Mouse (Mus musculus) activated CD4-positive, CD25-positive, alpha-beta regulatory T cell, adult 4 months (primary cell): ENCODE data around the gene Hist3h2ba. TPM values are rescaled to one million over a fixed set of nuclear protein-coding genes. Genes with fewer than 3 reads are reported as not detected.
A peak's percentile ranks its signal among the peaks of the same experiment; 100 is the strongest.

Experiments
- ATAC-seq: one replicate; pipeline ENCODE4 v1.8.0; 2017
- polyA plus RNA-seq, 2 experiments: library from polyadenylated mRNA; unstranded; fragments of 100-300 nt; shearing (Covaris generic); gene quantifications; one replicate each; pipeline ENCODE4 v1.2.1; 2017

Gene Hist3h2ba
- 1 to 10 TPM; 1.8 to 4.2 TPM for polyA plus RNA-seq

DNA sequence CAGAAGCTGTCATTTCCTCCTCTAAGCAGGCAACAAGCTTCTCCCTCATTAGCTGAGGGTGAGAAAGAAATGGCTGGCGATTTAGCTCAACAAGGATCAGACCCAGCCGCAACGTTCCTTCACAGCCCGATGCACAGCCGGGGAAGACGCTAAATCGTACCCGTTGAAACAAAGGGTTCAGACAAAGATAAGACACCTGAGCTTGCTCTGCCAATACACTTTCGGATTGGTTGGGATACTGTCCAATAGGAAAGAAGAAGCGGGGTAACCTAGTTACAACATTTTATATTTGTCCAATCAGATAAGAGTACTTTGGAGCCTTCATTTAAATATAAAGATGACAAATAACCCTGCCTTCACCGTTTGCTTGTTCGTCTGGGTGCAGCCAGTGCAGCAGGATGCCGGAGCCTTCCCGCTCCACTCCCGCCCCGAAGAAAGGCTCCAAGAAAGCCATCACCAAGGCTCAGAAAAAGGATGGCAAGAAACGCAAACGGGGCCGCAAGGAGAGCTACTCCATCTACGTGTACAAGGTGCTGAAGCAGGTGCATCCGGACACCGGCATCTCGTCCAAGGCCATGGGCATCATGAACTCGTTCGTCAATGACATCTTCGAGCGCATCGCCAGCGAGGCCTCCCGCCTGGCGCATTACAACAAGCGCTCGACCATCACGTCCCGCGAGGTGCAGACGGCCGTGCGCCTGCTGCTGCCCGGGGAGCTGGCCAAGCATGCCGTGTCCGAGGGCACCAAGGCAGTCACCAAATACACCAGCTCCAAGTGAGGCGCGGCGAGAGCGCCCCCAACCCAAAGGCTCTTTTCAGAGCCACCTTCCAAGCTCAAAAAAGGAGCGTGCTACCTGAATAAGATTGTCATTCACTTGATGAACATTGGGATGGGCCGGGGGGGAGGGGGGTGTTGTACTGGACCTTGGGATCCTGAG, at the start of gene Hist3h2ba:
Hist3h2ba (plus strand) TSS at position 379 of the 938 bp plus-strand sequence.
- peak; percentile 93 for ATAC-seq

DNA sequence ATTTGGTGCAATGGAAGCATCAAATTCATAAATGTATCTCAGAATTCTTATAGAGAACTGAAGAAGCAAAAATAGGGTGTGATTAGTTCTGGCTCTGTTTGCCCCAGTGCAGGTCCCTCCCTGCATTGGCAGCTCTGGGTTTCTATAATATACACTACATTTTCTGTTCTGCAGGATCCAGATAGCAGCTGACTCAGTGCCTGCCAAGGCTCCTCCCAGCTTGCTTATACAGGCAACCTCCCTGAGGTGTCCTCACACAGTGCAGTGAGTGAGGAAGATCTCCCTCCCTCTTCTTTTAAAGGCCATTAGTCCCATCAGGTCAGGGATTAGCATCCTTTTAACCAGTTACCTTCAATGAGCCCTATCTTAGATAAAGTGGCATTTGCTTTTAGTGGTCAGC, 47.6 kb upstream of the Hist3h2ba start:
- ATAC-seq: no peak

DNA sequence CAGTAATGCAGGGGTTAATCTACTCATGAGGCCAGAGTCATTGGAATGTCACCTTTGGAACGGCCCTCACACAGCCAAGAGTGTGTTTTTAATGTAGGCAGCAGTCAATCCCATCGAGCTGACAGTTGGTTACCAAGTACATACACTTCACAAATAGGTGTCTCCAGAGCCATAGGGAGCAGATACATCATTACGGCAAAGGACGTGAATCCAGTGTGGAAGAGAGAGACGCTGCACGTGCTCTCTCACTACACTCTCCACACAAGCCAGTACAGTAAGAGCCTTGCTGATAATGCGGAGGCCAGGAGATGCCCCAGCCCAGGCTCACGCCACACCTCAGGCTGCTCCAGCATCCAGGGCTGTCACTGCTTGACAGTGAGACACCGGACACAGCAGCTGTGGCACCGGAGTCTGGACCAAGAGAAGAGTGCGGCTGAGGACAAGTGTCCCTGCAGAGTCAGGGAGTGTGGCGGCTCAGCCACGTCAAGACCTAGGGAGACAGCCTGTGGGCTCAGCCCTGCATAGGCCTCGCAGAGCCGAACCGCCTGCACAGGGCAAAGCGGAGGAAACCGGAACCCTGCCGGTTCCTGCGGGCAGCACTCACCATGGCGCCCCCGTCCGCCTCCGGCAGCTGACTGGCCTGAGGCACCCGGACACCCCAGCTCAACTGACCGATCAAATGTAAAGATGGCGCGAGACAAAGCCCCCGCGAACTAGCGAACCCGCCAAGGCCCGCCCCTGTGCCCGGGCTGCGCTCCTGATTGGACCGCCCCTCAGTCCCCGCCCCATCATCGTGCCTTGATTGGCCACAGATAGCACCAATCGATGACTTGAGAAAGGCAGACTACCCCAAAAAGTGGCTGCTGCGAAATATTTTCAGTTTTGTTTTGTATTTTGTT, 45.0 kb upstream of the Hist3h2ba start, which contains the start of gene Zfp39:
Zfp39 (minus strand) TSS at position 715 of the 899 bp plus-strand sequence.
- peak; percentile 98 for ATAC-seq

DNA sequence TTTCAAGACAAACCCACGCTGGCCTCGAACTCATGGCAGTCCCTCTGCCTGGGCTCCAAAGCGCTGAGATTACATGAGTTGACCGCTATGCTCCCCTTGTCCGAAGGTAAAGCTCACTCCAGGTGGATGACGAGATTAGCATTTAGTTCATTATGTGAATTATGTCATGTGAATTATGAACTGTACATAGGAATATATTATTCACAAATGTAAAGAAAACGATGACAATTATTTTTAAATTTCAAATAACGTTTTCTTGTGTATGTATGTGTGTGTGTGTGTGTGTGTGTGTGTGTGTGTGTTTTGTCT, 44.4 kb upstream of the Hist3h2ba start:
- no peak for ATAC-seq

DNA sequence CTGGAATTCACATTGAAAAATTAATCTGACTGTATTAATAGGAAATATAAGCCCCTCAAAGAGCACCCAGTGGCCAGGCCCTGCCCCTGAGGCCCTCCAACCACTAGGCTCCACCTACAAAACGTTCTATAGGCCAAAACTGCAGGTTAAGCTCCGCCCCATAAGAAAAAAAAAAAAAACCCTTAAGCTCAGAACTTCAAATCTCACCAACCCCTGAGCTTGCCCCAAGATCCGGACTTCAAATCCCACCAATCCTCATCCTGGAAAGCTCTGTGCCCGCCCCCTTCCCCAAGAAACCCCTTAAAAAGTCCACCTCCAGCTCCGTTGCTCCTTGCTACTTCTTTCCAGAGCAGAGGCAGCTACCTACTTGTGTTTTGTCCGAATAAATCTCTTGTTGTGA, 43.9 kb upstream of the Hist3h2ba start:
- ATAC-seq: no peak

DNA sequence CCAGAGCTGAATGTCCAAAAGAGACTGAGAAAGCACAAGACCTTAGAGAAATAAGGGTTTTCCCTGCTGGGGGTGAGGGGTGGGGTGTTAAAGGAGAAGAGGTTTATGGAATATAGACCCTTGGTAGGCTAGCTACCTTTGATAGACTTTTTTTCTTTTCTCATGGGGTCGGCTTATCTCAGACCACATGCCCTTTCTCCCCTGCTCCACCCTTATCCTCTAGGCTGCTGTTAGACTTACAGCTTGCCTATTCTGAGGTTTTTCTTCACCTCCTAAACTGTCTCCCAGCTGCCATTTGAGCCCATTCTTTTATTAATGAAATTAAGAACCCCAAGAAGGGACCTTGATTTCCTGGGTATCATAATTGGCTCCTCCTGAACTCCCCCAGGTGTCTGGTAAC, 34.9 kb upstream of the Hist3h2ba start:
- ATAC-seq: no peak

DNA sequence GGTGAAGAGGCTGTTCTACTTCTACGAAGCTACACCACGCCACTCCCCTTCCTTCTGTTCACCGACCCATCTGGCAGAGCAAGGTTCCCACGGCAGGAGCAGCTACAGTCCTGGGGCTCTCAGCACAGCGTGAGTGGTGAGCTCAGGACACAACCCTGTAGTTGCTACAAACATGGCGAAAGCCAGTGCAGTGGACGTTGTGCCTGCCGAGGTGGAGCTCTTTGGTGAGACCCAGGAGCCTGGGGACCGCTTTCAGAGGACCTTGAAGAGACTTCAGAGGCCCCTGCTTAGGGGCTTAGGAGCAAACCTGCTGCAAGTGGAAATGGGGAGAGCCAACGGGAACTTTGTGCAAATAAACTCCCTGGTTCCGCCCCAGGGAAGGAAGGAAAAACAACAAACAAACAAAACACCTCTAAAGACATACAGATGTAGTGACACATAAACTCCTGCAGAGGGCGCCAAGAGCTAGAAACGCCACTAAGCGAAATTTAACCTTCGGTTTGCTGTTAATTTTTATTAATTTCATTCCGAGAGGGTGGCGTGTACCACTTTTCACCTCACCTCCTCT, 34.2 kb upstream of the Hist3h2ba start:
- ATAC-seq: peak; percentile 57

DNA sequence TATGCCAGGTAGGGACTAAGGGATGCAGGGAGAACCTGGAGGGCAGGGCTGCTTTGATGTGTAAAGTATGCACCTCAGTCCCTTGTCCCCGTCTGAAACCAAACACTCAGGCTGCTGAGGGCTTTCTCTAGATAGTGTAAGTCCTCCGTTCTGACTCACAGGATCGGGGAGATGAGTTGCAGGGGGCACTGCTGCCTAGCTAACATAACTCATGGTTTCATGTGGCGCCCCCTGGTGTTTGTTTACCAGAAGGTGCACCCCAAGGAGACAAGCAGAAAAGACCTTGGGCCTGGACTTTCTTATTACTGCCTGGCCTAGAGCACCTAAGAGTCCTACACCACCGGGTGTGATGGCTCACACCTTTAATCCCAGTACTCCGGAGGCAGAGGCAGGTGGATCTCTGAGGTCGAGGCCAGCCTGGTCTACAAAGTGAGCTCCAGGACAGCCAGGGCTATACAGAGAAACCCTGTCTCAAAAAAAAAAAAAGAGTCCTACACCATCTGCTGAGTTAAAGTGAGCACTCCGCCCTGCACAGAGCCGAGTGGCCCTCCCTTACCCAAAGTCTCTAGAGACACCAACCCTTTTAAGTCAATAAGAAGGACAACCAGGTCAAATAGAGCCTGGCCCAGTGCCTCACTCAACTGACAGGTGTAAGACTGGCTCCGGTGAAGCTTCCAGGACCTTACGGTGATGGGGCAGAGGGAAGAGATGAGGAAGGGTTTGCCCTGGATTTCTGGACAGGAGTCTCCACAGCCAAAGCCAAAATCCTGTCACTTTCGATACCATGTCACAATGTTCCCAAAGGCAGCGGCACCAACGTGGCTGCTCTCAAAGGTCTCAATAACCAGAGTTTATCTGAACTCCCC, 31.6 kb upstream of the Hist3h2ba start:
- peak; percentile 61 for ATAC-seq

DNA sequence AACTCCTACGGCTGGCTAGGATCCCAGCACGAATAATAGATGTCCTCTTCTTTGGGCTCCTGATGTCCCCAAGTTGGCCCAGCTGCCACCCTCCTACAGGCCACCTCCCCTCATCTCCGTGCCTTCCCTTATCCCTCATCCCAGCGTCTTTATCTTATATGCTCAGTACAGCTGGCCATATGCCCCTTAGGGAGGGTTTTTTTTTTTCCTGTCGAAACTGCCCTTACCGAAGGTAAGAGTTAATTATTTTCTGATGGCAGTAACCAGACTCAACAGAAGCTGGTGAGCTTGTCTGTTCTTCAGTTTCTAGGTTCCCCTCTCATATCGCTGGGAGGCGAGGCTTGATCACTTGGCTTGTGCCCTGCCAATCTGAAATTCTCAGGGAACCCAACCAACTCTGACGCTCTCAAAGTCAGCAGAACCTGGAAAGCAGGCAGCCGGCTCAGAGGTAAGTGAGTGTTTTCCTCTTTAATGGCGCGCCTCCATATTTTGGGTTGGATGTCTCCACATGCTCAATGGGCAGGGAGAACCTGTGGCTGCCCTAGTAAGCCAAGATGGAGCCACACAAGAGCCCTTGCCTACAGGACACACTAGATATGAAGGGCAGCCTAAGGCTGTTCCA, 30.9 kb upstream of the Hist3h2ba start, which contains the start of gene Btnl10:
Btnl10 (plus strand) TSS at position 164 of the 622 bp plus-strand sequence.
- no peak for ATAC-seq

DNA sequence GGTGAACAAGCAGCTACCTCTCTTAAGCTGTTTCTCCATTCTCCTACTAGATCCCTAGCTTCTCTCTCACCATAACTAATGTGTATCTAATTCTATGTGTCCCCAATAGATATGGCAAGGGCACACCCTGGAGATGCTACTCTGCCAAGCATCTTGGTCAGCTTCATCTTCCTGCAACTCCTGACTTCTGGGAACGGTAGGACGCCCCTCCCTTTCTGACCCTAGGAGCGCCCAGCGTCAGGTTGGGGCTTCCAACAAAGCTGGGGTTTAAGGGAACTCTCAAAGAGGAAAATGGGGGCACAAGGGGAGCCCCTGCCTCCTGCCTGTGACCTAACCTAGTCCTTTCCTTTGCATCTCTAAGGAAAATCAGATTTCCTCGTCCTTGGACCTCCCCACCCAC, 30.0 kb upstream of the Hist3h2ba start:
- ATAC-seq: no peak

DNA sequence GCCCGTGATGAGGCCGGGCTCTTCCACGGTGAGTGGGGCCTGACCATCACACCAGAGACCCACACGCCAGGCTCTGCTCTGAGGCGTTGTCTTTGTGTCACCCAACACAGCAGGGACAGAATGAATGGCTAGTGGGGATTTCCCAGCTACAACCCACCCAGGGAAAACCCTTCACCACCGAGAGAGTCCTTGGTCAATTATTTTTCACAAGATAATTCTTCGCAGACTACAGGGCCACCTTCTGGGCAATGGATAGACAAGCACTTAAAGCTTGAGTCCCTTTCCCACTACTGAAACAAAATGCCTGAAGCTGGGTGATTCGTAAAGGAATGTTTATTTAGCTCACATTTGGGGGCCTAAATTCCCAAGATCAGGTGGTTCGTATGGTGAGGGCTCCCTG, 26.3 kb upstream of the Hist3h2ba start:
- ATAC-seq: no peak

DNA sequence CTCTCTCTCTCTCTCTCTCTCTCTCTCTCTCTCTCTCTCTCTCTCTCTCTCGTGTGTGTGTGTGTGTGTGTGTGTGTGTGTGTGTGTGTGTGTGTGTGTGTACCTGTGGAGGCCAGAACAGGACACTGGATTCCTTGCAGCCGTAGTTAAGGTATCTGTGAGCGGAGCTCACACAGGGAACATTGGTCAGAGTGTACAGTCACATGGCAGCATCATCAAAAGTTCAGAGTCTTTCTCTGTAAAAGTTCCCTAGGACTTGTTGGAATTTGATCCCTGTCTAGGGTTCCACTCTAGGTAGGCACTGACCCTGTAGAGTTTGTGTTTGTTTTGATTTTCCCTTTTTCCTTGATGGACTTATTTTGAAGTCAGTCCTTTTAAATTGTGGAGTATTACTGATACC, 22.1 kb upstream of the Hist3h2ba start:
- no peak for ATAC-seq

DNA sequence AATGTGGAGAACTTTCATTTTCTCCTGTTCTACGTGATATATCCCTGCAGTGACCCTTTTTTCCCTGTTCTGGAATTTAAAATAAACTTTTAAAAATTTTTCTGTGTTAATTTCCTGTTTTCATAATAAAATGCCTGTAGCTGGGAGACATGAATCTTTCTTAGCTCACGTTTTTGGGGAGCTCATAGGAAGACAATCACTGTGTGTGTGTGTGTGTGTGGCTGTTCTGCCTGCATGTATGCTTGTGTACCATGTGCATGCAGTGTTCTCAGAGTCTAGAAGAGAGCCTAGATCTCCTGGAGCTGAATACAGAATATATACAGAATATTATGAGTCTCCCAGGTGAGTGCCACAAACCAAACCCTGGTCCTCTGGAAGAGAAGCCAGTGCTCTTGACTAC, 21.7 kb upstream of the Hist3h2ba start:
- ATAC-seq: no peak

DNA sequence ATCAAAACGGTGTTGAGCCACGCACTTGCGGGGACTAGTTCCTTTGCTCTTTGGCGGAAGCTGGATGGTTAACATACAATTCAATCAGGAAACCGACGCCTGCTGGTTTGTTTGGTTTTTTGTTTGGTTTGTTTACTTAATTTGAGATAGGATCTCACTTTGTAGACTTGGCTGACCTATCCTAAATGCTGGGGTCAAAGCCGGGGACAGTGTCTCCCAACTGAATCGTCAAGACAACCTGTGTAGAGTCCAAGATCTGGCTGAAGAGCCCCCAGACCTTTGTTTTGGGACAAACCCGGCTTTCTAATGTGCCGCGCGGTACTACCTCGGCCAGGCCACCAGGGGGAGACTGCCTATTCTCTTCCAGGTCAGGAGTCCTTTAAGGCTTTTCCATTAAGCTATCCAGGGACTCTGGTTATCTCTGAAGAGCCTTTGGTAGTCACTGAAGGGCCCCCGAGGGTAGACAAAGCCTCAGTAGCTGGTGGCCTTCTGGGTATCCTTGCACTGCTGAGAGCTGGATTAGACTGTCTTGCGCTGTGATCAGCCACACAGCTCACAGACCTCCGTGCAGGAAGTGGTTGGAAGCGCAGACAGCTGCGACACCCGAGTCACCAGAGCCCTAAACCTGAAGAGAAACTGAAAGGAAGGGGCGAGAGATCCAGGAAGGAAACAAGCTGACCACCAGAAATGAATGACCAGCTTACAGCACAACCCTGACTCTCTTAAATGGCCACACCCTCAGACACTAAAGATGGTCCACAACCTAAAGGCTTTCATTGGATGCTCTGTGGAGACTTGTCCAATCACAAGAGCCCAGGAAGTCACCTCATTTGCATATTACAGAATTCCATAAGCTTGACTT, 20.7 kb upstream of the Hist3h2ba start:
- peak; percentile 96 for ATAC-seq

DNA sequence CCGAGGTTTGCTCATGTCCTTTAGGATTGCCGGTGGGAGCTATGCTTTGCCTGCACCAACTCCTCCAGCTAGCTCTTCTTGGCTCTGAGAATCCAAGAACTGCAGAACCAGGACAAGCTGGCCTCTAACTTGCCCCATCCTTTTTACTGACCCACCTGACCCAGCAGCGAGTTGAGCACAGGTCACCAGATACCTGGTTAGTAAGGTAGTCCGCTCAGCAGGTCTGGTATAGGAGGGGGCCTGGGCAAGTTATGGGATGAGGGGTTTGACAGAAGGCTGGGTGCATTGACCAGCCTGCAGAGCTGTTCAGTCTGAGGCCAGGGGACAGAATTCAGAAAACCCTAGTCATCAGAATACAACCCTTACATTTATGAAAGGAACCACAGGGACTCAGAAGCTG, 19.7 kb upstream of the Hist3h2ba start:
- ATAC-seq: no peak

DNA sequence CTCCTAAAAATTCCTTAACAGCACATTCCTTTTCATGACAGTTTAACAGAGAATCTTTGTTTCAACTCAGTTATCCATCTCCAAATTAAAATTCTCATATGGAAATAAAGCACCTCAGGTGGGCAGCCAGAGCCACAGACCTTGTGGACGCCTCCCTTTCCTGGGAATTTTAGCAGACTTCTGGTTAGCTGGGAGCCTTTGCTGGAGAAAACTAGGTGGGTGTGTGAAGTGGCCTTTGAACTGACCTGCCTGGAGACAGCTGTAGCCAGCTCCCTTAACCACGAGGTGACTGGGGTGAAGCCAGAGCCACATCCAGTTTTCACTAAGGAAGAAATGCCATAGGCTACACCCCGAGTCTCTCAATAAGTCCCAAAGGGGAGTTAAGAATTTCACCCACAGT, 19.1 kb upstream of the Hist3h2ba start:
- no peak for ATAC-seq

DNA sequence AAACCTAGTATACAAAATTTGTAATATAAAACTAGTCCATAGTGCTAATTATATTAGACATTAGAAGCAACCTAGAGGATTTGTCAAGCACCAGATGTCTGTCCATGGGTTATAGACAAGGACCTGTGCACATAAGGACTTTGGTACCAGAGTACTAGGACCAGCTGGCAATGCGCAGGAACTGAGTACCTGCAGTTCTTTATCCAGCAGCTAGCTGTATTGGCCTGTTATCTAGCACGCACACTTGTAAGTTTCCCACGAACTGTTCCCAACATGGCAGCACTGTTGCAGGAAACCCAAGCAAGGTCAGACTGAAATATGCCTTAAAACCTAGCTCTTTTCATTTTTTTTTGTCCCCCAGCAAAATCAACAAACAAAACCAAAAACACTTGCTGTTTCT, 18.5 kb upstream of the Hist3h2ba start:
- ATAC-seq: no peak

DNA sequence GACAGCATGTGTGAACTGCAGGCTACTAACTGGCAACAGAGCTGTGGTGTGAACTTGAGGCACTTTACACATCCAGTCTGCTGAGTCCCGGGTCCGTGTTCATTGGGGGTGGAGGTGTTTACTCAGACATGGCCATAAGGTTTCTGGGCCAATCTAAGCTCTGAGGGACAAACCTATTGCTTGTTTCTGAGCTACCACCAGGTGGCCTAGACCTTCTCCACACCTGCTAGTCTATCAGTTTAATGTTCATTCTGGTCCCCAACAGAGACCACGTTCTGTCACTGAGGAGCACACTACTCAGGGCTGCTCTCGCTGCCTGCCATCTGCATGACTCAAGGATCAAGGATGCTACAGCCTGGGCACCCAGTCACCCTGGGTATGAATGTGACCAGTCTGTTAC, 17.1 kb upstream of the Hist3h2ba start:
- no peak for ATAC-seq

DNA sequence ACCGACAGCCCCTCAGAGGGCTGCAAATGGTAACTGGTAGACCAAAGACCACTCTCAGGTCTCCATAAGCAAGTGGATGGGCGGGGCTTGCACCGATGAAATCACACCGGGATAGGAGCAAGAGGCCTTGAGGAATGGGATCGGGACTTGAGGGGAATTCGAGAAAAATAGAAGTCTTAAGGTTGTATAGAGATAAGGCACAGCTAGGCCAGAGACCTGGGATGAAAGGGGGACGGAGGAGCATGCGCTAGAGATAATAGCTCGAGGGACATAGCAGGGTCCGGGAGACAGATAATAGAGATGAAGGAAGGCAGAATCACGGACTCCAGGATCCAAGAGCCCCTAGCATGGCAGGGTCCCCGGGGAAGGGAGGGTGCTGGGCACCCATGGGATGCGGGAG, 10.8 kb upstream of the Hist3h2ba start:
- ATAC-seq: no peak

DNA sequence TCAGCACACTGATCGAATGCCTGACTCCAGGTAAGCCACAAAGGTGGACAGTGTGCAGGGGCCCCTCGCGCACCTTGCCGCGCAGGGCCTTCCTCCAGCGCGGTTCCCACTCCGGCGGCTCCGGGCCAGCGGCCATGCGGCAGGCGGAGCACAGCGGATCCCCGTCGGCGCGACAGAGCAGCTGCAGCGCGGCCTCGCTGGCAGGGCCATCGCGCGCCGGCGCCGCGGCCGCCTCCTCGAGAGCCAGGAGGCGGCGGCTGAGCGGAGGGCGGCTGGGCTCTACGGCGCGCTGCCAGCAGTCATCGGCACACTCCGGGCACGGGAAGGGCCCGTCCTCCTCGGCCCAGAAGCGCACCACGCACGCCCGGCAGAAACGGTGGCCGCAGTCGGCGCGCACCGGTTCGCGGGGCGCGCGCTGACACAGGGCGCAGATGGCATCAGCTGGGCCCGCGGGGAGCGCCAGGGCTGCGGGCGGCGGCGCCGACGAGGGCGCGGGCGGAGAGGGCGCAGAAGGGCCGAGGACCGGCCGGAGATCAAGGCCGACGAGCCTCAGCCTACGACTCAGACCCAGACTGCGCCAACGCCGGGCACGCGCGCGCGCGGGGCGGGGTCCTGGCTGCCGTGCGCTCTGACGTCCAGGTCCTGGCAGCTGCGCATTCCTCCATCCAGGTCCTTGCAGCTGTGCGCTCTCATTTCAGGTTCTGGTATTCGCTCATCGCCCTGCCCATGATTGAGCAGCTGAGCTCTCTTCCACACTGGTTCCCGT, 10.2 kb upstream of the Hist3h2ba start, which contains the start of gene Rnf187:
Rnf187 (minus strand) TSS at position 595 of the 766 bp plus-strand sequence.
- ATAC-seq: peak; percentile 79
